Mouse (Mus musculus): ENCODE measurements around the gene Mta1. TPM values are rescaled to one million over a fixed set of nuclear protein-coding genes. Genes with fewer than 3 reads are reported as not detected.

The Mta1 gene
- polyA plus RNA-seq, 1 experiment = 90.8 TPM

- H3K36me3 ChIP-seq (ENCODE audit: control insufficient read depth, insufficient read depth) = no peaks in the 10 kb centered on the region
- H3K79me2 ChIP-seq (ENCODE audit: control insufficient read depth, insufficient read depth) = no peaks in the 10 kb centered on the region
- H3K79me3 ChIP-seq (ENCODE audit: low read depth) = no peaks in the 10 kb centered on the region
- H3ac ChIP-seq (ENCODE audit: control insufficient read depth, insufficient read length, low read depth) = no peak overlapping the region
- H3K27me3 ChIP-seq (ENCODE audit: control insufficient read depth, insufficient read depth, insufficient read length) = no peaks in the 10 kb centered on the region
- TF ChIP-seq MYOG (IDR thresholded peaks at IDR 0.05; ENCODE audit: control insufficient read depth, extremely low read depth, insufficient read length) = no peak
- no peak for TF ChIP-seq CEBPB (IDR thresholded peaks at IDR 0.05; ENCODE audit: low read depth)
- no peak for TF ChIP-seq CTCF (IDR thresholded peaks at IDR 0.05; ENCODE audit: control insufficient read depth, insufficient read depth, insufficient read length)
- TF ChIP-seq MAX (IDR thresholded peaks at IDR 0.05) = no peak
- TF ChIP-seq USF1 (IDR thresholded peaks at IDR 0.05; ENCODE audit: low read depth) = no peak
- no peak for TF ChIP-seq FOSL1 (IDR thresholded peaks at IDR 0.05; ENCODE audit: insufficient read depth, low read length, poor library complexity, severe bottlenecking)
- no peak for TF ChIP-seq MYOD1 (IDR thresholded peaks at IDR 0.05; ENCODE audit: control insufficient read depth, insufficient read length, low read depth)
- H3K4me3 ChIP-seq (ENCODE audit: insufficient read depth, poor library complexity, severe bottlenecking) = no peak overlapping the region
Measured at GRCm38 (mm10) chr12:113087276-113087675, 10.8 kb upstream of the Mta1 start.

GRCm38 (mm10) chr12:113088026-113088425 is 10.1 kb upstream of the Mta1 start:
- TF ChIP-seq CTCF (IDR thresholded peaks at IDR 0.05; ENCODE audit: control insufficient read depth, insufficient read depth, insufficient read length) (no peak), CEBPB (IDR thresholded peaks at IDR 0.05; ENCODE audit: low read depth) (no peak), MYOD1 (IDR thresholded peaks at IDR 0.05; ENCODE audit: control insufficient read depth, insufficient read length, low read depth) (no peak), FOSL1 (IDR thresholded peaks at IDR 0.05; ENCODE audit: insufficient read depth, low read length, poor library complexity, severe bottlenecking) (no peak), USF1 (IDR thresholded peaks at IDR 0.05; ENCODE audit: low read depth) (no peak), MYOG (IDR thresholded peaks at IDR 0.05; ENCODE audit: control insufficient read depth, extremely low read depth, insufficient read length) (no peak), MAX (IDR thresholded peaks at IDR 0.05) (no peak)
- H3K79me3 ChIP-seq (ENCODE audit: low read depth) = no peaks in the 10 kb centered on the region
- no peak overlapping the region for H3K4me3 ChIP-seq (ENCODE audit: insufficient read depth, poor library complexity, severe bottlenecking)
- H3K79me2 ChIP-seq (ENCODE audit: control insufficient read depth, insufficient read depth) = no peaks in the 10 kb centered on the region
- H3K27me3 ChIP-seq (ENCODE audit: control insufficient read depth, insufficient read depth, insufficient read length) = no peaks in the 10 kb centered on the region
- H3ac ChIP-seq (ENCODE audit: control insufficient read depth, insufficient read length, low read depth) = no peak overlapping the region
- no peaks in the 10 kb centered on the region for H3K36me3 ChIP-seq (ENCODE audit: control insufficient read depth, insufficient read depth)

- Histone ChIP-seq H3K4me3 (ENCODE audit: insufficient read depth, poor library complexity, severe bottlenecking) (no peak overlapping the region), H3K79me2 (ENCODE audit: control insufficient read depth, insufficient read depth) (no peaks in the 10 kb centered on the region), H3K27me3 (ENCODE audit: control insufficient read depth, insufficient read depth, insufficient read length) (no peaks in the 10 kb centered on the region), H3K36me3 (ENCODE audit: control insufficient read depth, insufficient read depth) (no peaks in the 10 kb centered on the region), H3K79me3 (ENCODE audit: low read depth) (no peaks in the 10 kb centered on the region), H3ac (ENCODE audit: control insufficient read depth, insufficient read length, low read depth) (no peak overlapping the region)
- TF ChIP-seq USF1 (IDR thresholded peaks at IDR 0.05; ENCODE audit: low read depth) (no peak), CTCF (IDR thresholded peaks at IDR 0.05; ENCODE audit: control insufficient read depth, insufficient read depth, insufficient read length) (no peak), MYOD1 (IDR thresholded peaks at IDR 0.05; ENCODE audit: control insufficient read depth, insufficient read length, low read depth) (no peak), CEBPB (IDR thresholded peaks at IDR 0.05; ENCODE audit: low read depth) (no peak), FOSL1 (IDR thresholded peaks at IDR 0.05; ENCODE audit: insufficient read depth, low read length, poor library complexity, severe bottlenecking) (no peak), MAX (IDR thresholded peaks at IDR 0.05) (no peak), MYOG (IDR thresholded peaks at IDR 0.05; ENCODE audit: control insufficient read depth, extremely low read depth, insufficient read length) (no peak)
Measured at GRCm38 (mm10) chr12:113089107-113089506, 9.0 kb upstream of the Mta1 start.

GRCm38 (mm10) chr12:113090053-113090452 is 8.0 kb upstream of the Mta1 start:
- Histone ChIP-seq H3K79me3 (ENCODE audit: low read depth) (no peaks in the 10 kb centered on the region), H3K79me2 (ENCODE audit: control insufficient read depth, insufficient read depth) (no peaks in the 10 kb centered on the region), H3K36me3 (ENCODE audit: control insufficient read depth, insufficient read depth) (no peaks in the 10 kb centered on the region), H3ac (ENCODE audit: control insufficient read depth, insufficient read length, low read depth) (no peak overlapping the region), H3K4me3 (ENCODE audit: insufficient read depth, poor library complexity, severe bottlenecking) (no peak overlapping the region), H3K27me3 (ENCODE audit: control insufficient read depth, insufficient read depth, insufficient read length) (no peaks in the 10 kb centered on the region)
- TF ChIP-seq USF1 (IDR thresholded peaks at IDR 0.05; ENCODE audit: low read depth) = no peak
- TF ChIP-seq CEBPB (IDR thresholded peaks at IDR 0.05; ENCODE audit: low read depth) = no peak
- TF ChIP-seq FOSL1 (IDR thresholded peaks at IDR 0.05; ENCODE audit: insufficient read depth, low read length, poor library complexity, severe bottlenecking) = no peak
- no peak for TF ChIP-seq MYOD1 (IDR thresholded peaks at IDR 0.05; ENCODE audit: control insufficient read depth, insufficient read length, low read depth)
- no peak for TF ChIP-seq CTCF (IDR thresholded peaks at IDR 0.05; ENCODE audit: control insufficient read depth, insufficient read depth, insufficient read length)
- no peak for TF ChIP-seq MAX (IDR thresholded peaks at IDR 0.05)
- TF ChIP-seq MYOG (IDR thresholded peaks at IDR 0.05; ENCODE audit: control insufficient read depth, extremely low read depth, insufficient read length) = no peak

GRCm38 (mm10) chr12:113097040-113097439 is 1.0 kb upstream of the Mta1 start:
- no peak overlapping the region for H3K4me3 ChIP-seq (ENCODE audit: insufficient read depth, poor library complexity, severe bottlenecking)
- H3K36me3 ChIP-seq (ENCODE audit: control insufficient read depth, insufficient read depth) = peaks cover 6% of the 10 kb centered on the region
- H3K79me3 ChIP-seq (ENCODE audit: low read depth) = peaks cover 34% of the 10 kb centered on the region
- no peaks in the 10 kb centered on the region for H3K27me3 ChIP-seq (ENCODE audit: control insufficient read depth, insufficient read depth, insufficient read length)
- H3K79me2 ChIP-seq (ENCODE audit: control insufficient read depth, insufficient read depth) = peaks cover 47% of the 10 kb centered on the region
- TF ChIP-seq MYOG (IDR thresholded peaks at IDR 0.05; ENCODE audit: control insufficient read depth, extremely low read depth, insufficient read length) (no peak), MAX (IDR thresholded peaks at IDR 0.05) (no peak), FOSL1 (IDR thresholded peaks at IDR 0.05; ENCODE audit: insufficient read depth, low read length, poor library complexity, severe bottlenecking) (no peak)
- H3ac ChIP-seq (ENCODE audit: control insufficient read depth, insufficient read length, low read depth) = no peak overlapping the region

- Histone ChIP-seq H3K79me2 (ENCODE audit: control insufficient read depth, insufficient read depth) (peaks cover 63% of the 10 kb centered on the region), H3ac (ENCODE audit: control insufficient read depth, insufficient read length, low read depth) (peak overlapping the region; percentile 97), H3K79me3 (ENCODE audit: low read depth) (peaks cover 50% of the 10 kb centered on the region), H3K27me3 (ENCODE audit: control insufficient read depth, insufficient read depth, insufficient read length) (no peaks in the 10 kb centered on the region), H3K4me3 (ENCODE audit: insufficient read depth, poor library complexity, severe bottlenecking) (peak overlapping the region; percentile 71), H3K36me3 (ENCODE audit: control insufficient read depth, insufficient read depth) (peaks cover 6% of the 10 kb centered on the region)
- TF ChIP-seq MYOG (IDR thresholded peaks at IDR 0.05; ENCODE audit: control insufficient read depth, extremely low read depth, insufficient read length) = no peak
- TF ChIP-seq MYOD1 (IDR thresholded peaks at IDR 0.05; ENCODE audit: control insufficient read depth, insufficient read length, low read depth) = no peak
- no peak for TF ChIP-seq MAX (IDR thresholded peaks at IDR 0.05)
- no peak for TF ChIP-seq USF1 (IDR thresholded peaks at IDR 0.05; ENCODE audit: low read depth)
- no peak for TF ChIP-seq CTCF (IDR thresholded peaks at IDR 0.05; ENCODE audit: control insufficient read depth, insufficient read depth, insufficient read length)
- no peak for TF ChIP-seq FOSL1 (IDR thresholded peaks at IDR 0.05; ENCODE audit: insufficient read depth, low read length, poor library complexity, severe bottlenecking)
- no peak for TF ChIP-seq CEBPB (IDR thresholded peaks at IDR 0.05; ENCODE audit: low read depth)
Measured at GRCm38 (mm10) chr12:113098530-113099151, 563 bp downstream of the Mta1 start.
